Mouse (Mus musculus) liver, embryonic 15.5 days (tissue): Measurements from ENCODE around the gene Map3k19. TPM values are rescaled to one million over a fixed set of nuclear protein-coding genes. Genes with fewer than 3 reads are reported as not detected.
A peak's percentile ranks its signal among the peaks of the same experiment; 100 is the strongest.

Source experiments
- ATAC-seq: fragments of 200-750 bp; cut with Nextera tagmentation; 2 replicates; pipeline ENCODE4 v1.8.0; 2017; ENCODE audit warnings: moderate number of reproducible peaks, mild to moderate bottlenecking, moderate library complexity; ENCODE audit not compliant: insufficient read depth
- H3K27ac ChIP-seq: fragments of 300-500 bp; sonication (generic); replicated peaks from 2 replicates; pipeline ENCODE4 v1.5.1; 2015; ENCODE audit warnings: mild to moderate bottlenecking, inconsistent platforms
- H3K27me3 ChIP-seq: fragments of 300-500 bp; sonication (generic); 2 replicates; pipeline ENCODE4 v1.6.1; 2015; ENCODE audit warnings: mild to moderate bottlenecking, inconsistent platforms
- H3K36me3 ChIP-seq: fragments of 300-500 bp; sonication (generic); replicated peaks from 2 replicates; pipeline ENCODE4 v1.6.1; 2015; ENCODE audit warnings: moderate library complexity, mild to moderate bottlenecking, inconsistent platforms
- H3K4me1 ChIP-seq: fragments of 300-500 bp; sonication (generic); replicated peaks from 2 replicates; pipeline ENCODE4 v1.6.1; 2015; ENCODE audit warnings: inconsistent platforms
- H3K4me2 ChIP-seq: fragments of 300-500 bp; sonication (generic); 2 replicates; pipeline ENCODE4 v1.6.1; 2015; ENCODE audit warnings: moderate library complexity, mild to moderate bottlenecking, inconsistent platforms
- H3K4me3 ChIP-seq: fragments of 300-500 bp; sonication (generic); replicated peaks from 2 replicates; pipeline ENCODE4 v1.5.1; 2015; ENCODE audit warnings: mild to moderate bottlenecking, inconsistent platforms
- H3K9ac ChIP-seq: fragments of 300-500 bp; sonication (generic); 2 replicates; pipeline ENCODE4 v1.6.1; 2015; ENCODE audit warnings: moderate library complexity, mild to moderate bottlenecking, inconsistent platforms
- H3K9me3 ChIP-seq: fragments of 300-500 bp; sonication (generic); replicated peaks from 2 replicates; pipeline ENCODE4 v1.6.1; 2016; ENCODE audit warnings: inconsistent platforms
- WGBS: fragments of 180-500 bp; shearing (Covaris S2); methylation state at CpG from one replicate; pipeline ENCODE4 v1.1.7; 2015; ENCODE audit warnings: mixed read lengths; ENCODE audit not compliant: insufficient replicate concordance; 5-methylcytosine and 5-hydroxymethylcytosine counted together
- polyA plus RNA-seq: library from polyadenylated mRNA; unstranded; fragments of >200 nt; fragmentation: Nextera tagmentation; extraction: Ambion mirVana; gene quantifications from 2 replicates; pipeline ENCODE4 v1.2.1, GENCODE M21; 2015

Map3k19 gene
- polyA plus RNA-seq, 1 experiment from 2014 or later = 0.02 TPM

GRCm38 (mm10) chr1:127845472-127845871 is 9.4 kb downstream of the Map3k19 start:
- no peak overlapping the region for H3K4me3 ChIP-seq
- H3K36me3 ChIP-seq = no peaks in the 10 kb centered on the region
- WGBS = 29% methylated on average over 5 of the region's 5 CpGs
- no peak overlapping the region for H3K9ac ChIP-seq
- H3K4me2 ChIP-seq = no peak overlapping the region
- H3K27me3 ChIP-seq = no peaks in the 10 kb centered on the region
- H3K27ac ChIP-seq = no peak overlapping the region
- H3K4me1 ChIP-seq = no peaks in the 10 kb centered on the region
- peak; percentile 57; the same call in 1 of the 2 replicates for ATAC-seq
- no peaks in the 10 kb centered on the region for H3K9me3 ChIP-seq

GRCm38 (mm10) chr1:127838602-127839001 is 16.2 kb downstream of the Map3k19 start:
- no peak for ATAC-seq
- no peak overlapping the region for H3K4me3 ChIP-seq
- no peaks in the 10 kb centered on the region for H3K9me3 ChIP-seq
- H3K27me3 ChIP-seq = no peaks in the 10 kb centered on the region
- no peak overlapping the region for H3K9ac ChIP-seq
- H3K4me2 ChIP-seq = no peak overlapping the region
- H3K4me1 ChIP-seq = no peaks in the 10 kb centered on the region; the same call in 1 of the 2 replicates
- H3K27ac ChIP-seq = no peak overlapping the region
- WGBS = 35% methylated on average over 1 of the region's 1 CpGs
- no peaks in the 10 kb centered on the region for H3K36me3 ChIP-seq

GRCm38 (mm10) chr1:127836619-127837018 is 18.2 kb downstream of the Map3k19 start:
- ATAC-seq = no peak
- no peak overlapping the region for H3K4me2 ChIP-seq
- no peak overlapping the region for H3K9ac ChIP-seq
- H3K27me3 ChIP-seq = no peaks in the 10 kb centered on the region
- H3K4me1 ChIP-seq = no peaks in the 10 kb centered on the region; the same call in 1 of the 2 replicates
- H3K4me3 ChIP-seq = no peak overlapping the region
- H3K9me3 ChIP-seq = no peaks in the 10 kb centered on the region
- no peaks in the 10 kb centered on the region for H3K36me3 ChIP-seq
- WGBS = 17% methylated on average over 4 of the region's 4 CpGs
- no peak overlapping the region for H3K27ac ChIP-seq

GRCm38 (mm10) chr1:127834202-127834601 is 20.6 kb downstream of the Map3k19 start:
- H3K27ac ChIP-seq = no peak overlapping the region
- no peak overlapping the region for H3K4me3 ChIP-seq
- H3K4me1 ChIP-seq = no peaks in the 10 kb centered on the region; the same call in 1 of the 2 replicates
- H3K9me3 ChIP-seq = no peaks in the 10 kb centered on the region
- no peak overlapping the region for H3K9ac ChIP-seq
- no peak overlapping the region for H3K4me2 ChIP-seq
- H3K27me3 ChIP-seq = no peaks in the 10 kb centered on the region
- WGBS = 41% methylated on average over 4 of the region's 4 CpGs
- H3K36me3 ChIP-seq = no peaks in the 10 kb centered on the region
- ATAC-seq = no peak

- WGBS = 24% methylated on average over 2 of the region's 2 CpGs
These were observed 21.1 kb downstream of the Map3k19 start for GRCm38 (mm10) chr1:127833714-127834113.

GRCm38 (mm10) chr1:127830215-127830921 is 24.5 kb downstream of the Map3k19 start:
- Histone ChIP-seq H3K27ac (no peak overlapping the region), H3K4me2 (no peak overlapping the region), H3K9ac (no peak overlapping the region), H3K27me3 (no peaks in the 10 kb centered on the region), H3K36me3 (no peaks in the 10 kb centered on the region), H3K4me3 (no peak overlapping the region), H3K4me1 (no peaks in the 10 kb centered on the region; the same call in 1 of the 2 replicates), H3K9me3 (no peaks in the 10 kb centered on the region)
- WGBS = 42% methylated on average over 13 of the region's 13 CpGs
- ATAC-seq = no peak

More at GRCm38 (mm10) chr1:127833714-127834113, 21.1 kb downstream of the Map3k19 start:
- no peak overlapping the region for H3K4me2 ChIP-seq
- H3K27ac ChIP-seq = no peak overlapping the region
- no peak overlapping the region for H3K4me3 ChIP-seq
- H3K36me3 ChIP-seq = no peaks in the 10 kb centered on the region
- H3K9ac ChIP-seq = no peak overlapping the region
- no peaks in the 10 kb centered on the region for H3K27me3 ChIP-seq
- H3K9me3 ChIP-seq = no peaks in the 10 kb centered on the region
- peak; percentile 52; the same call in 1 of the 2 replicates for ATAC-seq
- no peaks in the 10 kb centered on the region; the same call in 1 of the 2 replicates for H3K4me1 ChIP-seq

- Histone ChIP-seq H3K27ac (no peak overlapping the region), H3K4me2 (no peak overlapping the region), H3K36me3 (no peaks in the 10 kb centered on the region), H3K9ac (no peak overlapping the region), H3K9me3 (no peaks in the 10 kb centered on the region), H3K4me3 (no peak overlapping the region), H3K4me1 (no peaks in the 10 kb centered on the region), H3K27me3 (no peaks in the 10 kb centered on the region)
- 7% methylated on average over 2 of the region's 2 CpGs for WGBS
- no peak for ATAC-seq
These were observed 27.5 kb downstream of the Map3k19 start for GRCm38 (mm10) chr1:127827325-127827724.

- Histone ChIP-seq H3K9ac (no peak overlapping the region), H3K27me3 (no peaks in the 10 kb centered on the region), H3K9me3 (no peaks in the 10 kb centered on the region), H3K27ac (no peak overlapping the region), H3K4me3 (no peak overlapping the region), H3K4me1 (no peaks in the 10 kb centered on the region), H3K36me3 (no peaks in the 10 kb centered on the region), H3K4me2 (no peak overlapping the region)
- no peak for ATAC-seq
- 67% methylated on average over 6 of the region's 6 CpGs for WGBS
These were observed 38.5 kb downstream of the Map3k19 start for GRCm38 (mm10) chr1:127816381-127816780.

- H3K4me2 ChIP-seq = no peak overlapping the region
- ATAC-seq = no peak
These were observed 41.9 kb downstream of the Map3k19 start for GRCm38 (mm10) chr1:127812929-127813328.

GRCm38 (mm10) chr1:127808671-127809070 is 46.2 kb downstream of the Map3k19 start:
- no peaks in the 10 kb centered on the region for H3K4me1 ChIP-seq
- ATAC-seq = no peak
- H3K27me3 ChIP-seq = no peaks in the 10 kb centered on the region
- no peak overlapping the region for H3K4me3 ChIP-seq
- H3K36me3 ChIP-seq = peaks cover 30% of the 10 kb centered on the region
- no peak overlapping the region for H3K9ac ChIP-seq
- no peaks in the 10 kb centered on the region for H3K9me3 ChIP-seq
- H3K27ac ChIP-seq = no peak overlapping the region
- no peak overlapping the region for H3K4me2 ChIP-seq
- 90% methylated on average over 7 of the region's 7 CpGs for WGBS

More at GRCm38 (mm10) chr1:127812929-127813328, 41.9 kb downstream of the Map3k19 start:
- Histone ChIP-seq H3K27ac (no peak overlapping the region), H3K4me1 (no peaks in the 10 kb centered on the region), H3K36me3 (no peaks in the 10 kb centered on the region; the same call in 1 of the 2 replicates), H3K9ac (no peak overlapping the region), H3K4me3 (no peak overlapping the region), H3K9me3 (no peaks in the 10 kb centered on the region), H3K27me3 (no peaks in the 10 kb centered on the region)
- 65% methylated on average over 7 of the region's 7 CpGs for WGBS

- H3K4me2 ChIP-seq = no peak overlapping the region
- peaks cover 77% of the 10 kb centered on the region for H3K36me3 ChIP-seq
- WGBS = 86% methylated on average over 8 of the region's 8 CpGs
- ATAC-seq = no peak; the same call in 1 of the 2 replicates
- H3K9me3 ChIP-seq = no peaks in the 10 kb centered on the region
- H3K4me3 ChIP-seq = no peak overlapping the region
- H3K9ac ChIP-seq = no peak overlapping the region
- H3K27me3 ChIP-seq = no peaks in the 10 kb centered on the region
- H3K4me1 ChIP-seq = no peaks in the 10 kb centered on the region
- no peak overlapping the region for H3K27ac ChIP-seq
These were observed 51.9 kb downstream of the Map3k19 start for GRCm38 (mm10) chr1:127802916-127803315.
